Mouse (Mus musculus): Measurements from ENCODE around the gene Olfr1315-ps1.

Gene Olfr1315-ps1

DNA sequence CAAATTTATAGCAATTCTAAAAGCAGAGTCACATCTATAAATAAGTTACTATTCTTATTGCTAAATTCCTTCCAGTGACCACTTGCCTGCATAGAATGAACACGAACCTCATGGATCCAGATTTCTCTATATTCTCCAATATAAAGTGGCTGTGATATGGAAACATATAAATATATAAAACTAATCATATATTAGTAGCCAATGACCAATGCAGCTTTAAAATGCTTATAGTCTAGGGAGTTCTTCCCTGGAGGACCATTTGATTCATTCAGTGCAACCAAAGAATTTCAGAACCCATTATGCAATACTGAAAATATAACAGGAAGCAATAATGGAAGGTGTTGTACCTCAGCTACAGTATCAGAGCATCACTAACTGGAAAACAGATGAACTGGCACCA lies at the start of gene Olfr1315-ps1:
Gene Olfr1315-ps1 (minus strand): TSS at position 101 of the 400 bp plus-strand sequence.
- no peak for DNase-seq (ENCODE audit: low spot score in 2 of 2)

DNA sequence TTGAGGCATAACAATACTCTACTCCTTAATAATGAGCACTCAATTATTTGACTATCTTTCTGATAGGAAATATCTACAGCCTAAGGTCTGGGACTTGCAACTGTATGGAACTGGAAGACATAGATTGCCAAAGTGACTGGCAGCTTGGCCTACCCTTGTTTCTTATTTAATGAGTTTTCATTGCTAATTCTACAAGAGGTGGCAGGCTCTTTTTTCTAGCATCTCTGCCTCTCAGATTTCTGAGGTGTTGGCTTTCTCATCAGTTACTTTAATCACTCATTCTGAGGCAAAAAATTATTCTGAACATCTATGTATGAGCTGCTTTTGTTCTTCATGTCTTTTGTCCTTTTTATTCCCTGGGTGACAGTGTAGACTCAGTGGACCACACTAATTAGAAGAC lies 38.7 kb upstream of the Olfr1315-ps1 start, which contains the start of gene Olfr1318:
Gene Olfr1318 (plus strand): TSS at position 301 of the 400 bp plus-strand sequence.
- no peak for DNase-seq (ENCODE audit: low spot score in 2 of 2)

DNA sequence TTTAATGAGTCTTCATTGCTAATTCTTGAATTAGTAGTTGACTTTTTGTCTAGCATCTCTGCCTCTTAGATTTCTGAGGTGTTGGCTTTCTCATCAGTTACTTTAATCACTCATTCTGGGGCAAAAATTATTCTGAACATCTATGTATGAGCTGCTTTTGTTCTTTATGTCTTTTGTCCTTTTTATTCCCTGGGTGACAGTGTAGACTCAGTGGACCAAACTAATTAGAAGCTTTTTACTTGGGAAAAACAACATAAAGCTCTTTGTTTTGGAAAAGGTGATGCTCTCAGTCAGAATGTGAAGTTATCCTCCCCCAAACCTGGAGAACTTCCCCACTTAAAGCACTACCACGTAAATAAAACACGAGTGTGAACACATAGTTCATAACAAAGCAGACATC lies 24.8 kb upstream of the Olfr1315-ps1 start, which contains the start of gene Olfr1317:
Gene Olfr1317 (plus strand): TSS at position 301 of the 400 bp plus-strand sequence.
- no peak for DNase-seq (ENCODE audit: low spot score in 2 of 2)

DNA sequence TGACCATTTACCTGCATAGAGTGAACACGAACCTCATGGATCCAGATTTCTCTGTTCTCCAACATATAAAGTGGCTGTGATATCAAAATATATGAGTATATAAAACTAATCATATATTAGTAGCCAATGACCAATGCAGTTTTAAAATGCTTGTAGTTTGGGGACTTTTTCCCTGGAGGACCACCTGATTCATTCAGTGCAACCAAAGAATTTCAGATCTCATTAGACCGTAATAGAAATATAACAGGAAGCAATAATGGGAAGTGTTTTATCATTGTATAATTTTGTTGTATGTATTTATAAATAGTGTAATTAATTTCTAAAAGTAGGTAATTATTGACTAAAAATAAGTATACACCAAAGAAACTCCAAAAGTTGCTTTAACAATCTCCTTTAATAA lies 19.6 kb upstream of the Olfr1315-ps1 start, which contains the start of gene Olfr1316:
Gene Olfr1316 (minus strand): TSS at position 101 of the 400 bp plus-strand sequence.
- DNase-seq (ENCODE audit: low spot score in 2 of 2) = no peak

DNA sequence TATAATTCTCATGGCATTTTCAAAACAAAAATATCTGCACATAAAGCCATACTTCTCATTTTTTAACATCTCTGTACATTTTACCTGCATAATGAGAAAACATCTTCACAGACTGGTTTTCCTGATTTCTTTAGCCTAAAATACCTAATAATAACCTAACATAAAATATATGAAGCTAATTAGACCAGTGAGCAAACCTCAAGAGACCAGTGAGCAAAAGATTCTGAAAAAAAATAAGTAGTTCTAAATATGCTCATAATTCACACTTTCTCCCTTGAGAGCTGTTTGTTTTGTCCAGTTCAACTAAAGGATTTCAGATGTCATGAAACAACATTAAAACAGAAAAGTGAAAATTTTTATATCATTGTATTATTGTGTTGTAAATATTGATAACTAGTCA lies 18.6 kb downstream of the Olfr1315-ps1 start, which contains the start of gene Olfr1314:
Gene Olfr1314 (minus strand): TSS at position 101 of the 400 bp plus-strand sequence.
- DNase-seq (ENCODE audit: low spot score in 2 of 2) = no peak

DNA sequence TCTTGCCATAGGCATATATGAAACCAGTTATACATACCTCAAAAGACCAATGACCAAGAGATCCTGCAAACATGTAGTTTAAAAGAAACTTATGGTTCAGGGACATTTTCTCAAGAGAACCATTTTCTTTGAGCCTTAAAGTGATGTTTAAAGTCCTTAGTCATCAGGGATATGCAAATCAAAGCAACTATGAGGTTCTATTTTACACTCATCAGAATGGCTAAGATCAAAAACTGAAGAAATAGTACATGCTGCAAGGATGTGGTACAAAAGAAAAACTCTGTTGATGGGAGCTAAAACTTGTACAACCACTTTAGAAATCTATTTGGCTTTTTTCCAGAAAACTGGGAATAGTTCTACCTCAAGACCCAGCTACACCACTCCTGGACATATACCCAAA lies 37.5 kb downstream of the Olfr1315-ps1 start, which contains the start of gene Olfr1313:
Gene Olfr1313 (minus strand): TSS at position 101 of the 400 bp plus-strand sequence.
- DNase-seq (ENCODE audit: low spot score in 2 of 2) = no peak
